Mouse (Mus musculus) hindbrain, embryonic 11.5 days (tissue): Measurements from ENCODE around the gene L3mbtl2. TPM values are rescaled to one million over a fixed set of nuclear protein-coding genes. Genes with fewer than 3 reads are reported as not detected.

Experiments
- polyA plus RNA-seq: library from polyadenylated mRNA; unstranded; fragments of >200 nt; fragmentation: Nextera tagmentation; extraction: Ambion mirVana; gene quantifications from 2 replicates; pipeline ENCODE4 v1.2.1, GENCODE M21; 2014

L3mbtl2 gene
- polyA plus RNA-seq, 1 experiment from 2014 or later = 26.7 TPM

Other genes with a start within 250 kb of the L3mbtl2 start
- 531 and 563 TPM in 2 replicates for gene Rbx1, start 197.6 kb upstream of the L3mbtl2 start, polyA plus RNA-seq
- gene Ep300, start 78.5 kb upstream of the L3mbtl2 start, polyA plus RNA-seq = 23.3 and 41.7 TPM in 2 replicates
- gene Chadl, start 33.4 kb downstream of the L3mbtl2 start, polyA plus RNA-seq = 3.5 and 3.6 TPM in 2 replicates
- 36.8 and 52.6 TPM in 2 replicates for gene Zc3h7b, start 81.2 kb downstream of the L3mbtl2 start, polyA plus RNA-seq
- gene Rangap1, start 81.6 kb downstream of the L3mbtl2 start, polyA plus RNA-seq = 130 and 145 TPM in 2 replicates
- gene Tef, start 138.5 kb downstream of the L3mbtl2 start, polyA plus RNA-seq = 12.0 and 12.4 TPM in 2 replicates
- 10.5 and 12.5 TPM in 2 replicates for gene Tob2, start 194.9 kb downstream of the L3mbtl2 start, polyA plus RNA-seq
- 184 and 186 TPM in 2 replicates for gene Phf5a, start 208.0 kb downstream of the L3mbtl2 start, polyA plus RNA-seq
- gene Aco2, start 208.4 kb downstream of the L3mbtl2 start, polyA plus RNA-seq = 155 and 169 TPM in 2 replicates